Mouse (Mus musculus) thymus, adult 2 months (tissue): ENCODE results near the gene Csk.

Experiments
- CTCF ChIP-seq: fragments of 200-500 bp; IDR thresholded peaks from 2 replicates; pipeline ENCODE4 v1.5.1; 2012; ENCODE audit warnings: mild to moderate bottlenecking, control low read depth, low read length, moderate library complexity, borderline replicate concordance; ENCODE audit not compliant: control insufficient read depth, poor library complexity, insufficient read depth; ENCODE audit errors: extremely low read depth
- POLR2A ChIP-seq: fragments of 200-500 bp; IDR thresholded peaks from 2 replicates; pipeline ENCODE4 v1.6.1; 2012; ENCODE audit warnings: mild to moderate bottlenecking, low read length, control low read depth, moderate library complexity; ENCODE audit not compliant: control insufficient read depth, poor library complexity, insufficient read depth; ENCODE audit errors: extremely low read depth

DNA sequence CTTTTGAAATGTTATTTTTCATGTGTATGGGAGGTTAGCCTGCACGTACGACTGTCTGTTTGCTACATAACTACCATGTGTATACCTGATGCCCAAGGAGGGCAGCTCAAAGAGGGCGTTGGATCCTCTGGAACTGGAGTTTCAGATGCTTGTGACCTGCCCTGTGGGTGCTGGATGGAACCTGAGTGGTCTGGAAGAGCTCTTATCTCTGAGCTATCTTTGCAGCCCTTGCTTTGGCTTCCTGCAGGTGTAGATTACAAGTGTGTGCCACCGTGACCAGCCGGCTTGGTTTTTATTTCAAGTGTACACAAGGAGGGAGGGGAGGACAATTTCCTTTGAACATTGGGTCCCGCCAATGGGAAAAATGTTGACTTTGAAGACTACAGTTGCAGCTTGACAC is 7.1 kb upstream of the Csk start:
- TF ChIP-seq CTCF (no peak), POLR2A (no peak)
